Mouse (Mus musculus): Measurements from ENCODE around the gene Cdk11b.
"Not testable (repeated sequence)": the region's sequence is repeated elsewhere in the genome, so short reads cannot be mapped to it uniquely, and the experiment has no call there.

The Cdk11b gene

DNA sequence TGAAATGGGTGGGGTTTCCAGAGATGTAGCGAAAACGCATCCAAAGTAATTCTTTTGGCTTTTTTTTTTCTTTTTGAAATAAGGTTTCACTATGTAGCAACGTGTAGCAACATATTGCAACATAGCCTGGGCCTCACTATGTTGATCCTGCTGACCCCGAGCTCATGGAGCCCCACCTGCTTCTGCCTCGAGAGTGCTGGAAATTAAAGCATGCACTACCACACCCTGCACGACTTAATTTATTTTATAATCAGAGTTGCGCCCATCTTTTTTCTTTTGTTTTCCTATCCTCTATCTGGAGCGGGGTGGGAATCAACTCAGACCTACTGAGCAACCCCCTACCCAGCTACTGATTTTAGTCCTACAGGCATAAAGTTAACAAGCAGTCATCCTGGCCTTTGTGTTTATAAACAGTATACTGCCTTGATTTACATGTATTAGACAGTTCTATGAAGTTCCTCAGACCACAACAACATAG is 45.0 kb downstream of the Cdk11b start:
- DNase-seq, result no peak

DNA sequence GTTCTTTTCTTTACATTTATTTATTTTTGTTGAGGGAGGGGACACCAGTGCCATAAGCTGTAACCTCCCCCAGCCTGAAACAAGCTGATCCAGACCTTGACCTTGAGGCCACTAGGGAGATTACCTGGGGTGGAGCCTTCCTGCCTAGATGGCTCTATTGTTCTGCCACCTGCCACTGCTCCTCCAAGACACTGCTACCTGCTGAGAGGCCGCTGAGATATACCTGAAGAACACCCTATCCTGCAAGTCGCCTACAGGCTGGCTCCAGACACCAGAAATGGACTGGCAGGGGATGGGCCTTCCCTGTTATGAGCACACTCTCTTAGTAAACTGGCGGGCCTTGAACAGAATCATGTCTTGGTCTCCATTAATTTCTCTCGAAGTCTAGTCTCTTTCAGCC is 45.6 kb downstream of the Cdk11b start:
- DNase-seq, result not testable (repeated sequence)

DNA sequence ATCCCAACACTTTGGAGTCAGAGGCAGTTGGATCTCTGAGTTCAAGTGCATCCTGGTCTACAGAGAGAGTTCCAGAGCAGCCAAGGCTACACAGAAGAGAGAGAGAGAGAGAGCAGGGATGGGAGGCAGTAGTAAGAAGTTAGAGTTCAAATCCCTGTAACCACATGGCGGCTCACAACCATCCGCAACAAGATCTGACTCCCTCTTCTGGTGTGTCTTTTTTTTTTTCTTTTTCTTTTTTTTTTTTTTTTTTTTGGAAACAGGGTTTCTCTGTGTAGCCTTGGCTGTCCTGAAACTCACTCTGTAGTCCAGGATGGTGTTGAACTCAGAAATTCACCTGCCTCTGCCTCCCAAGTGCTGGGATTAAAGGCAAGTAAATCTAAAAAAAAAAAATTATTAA is 47.4 kb downstream of the Cdk11b start:
- no peak for DNase-seq

DNA sequence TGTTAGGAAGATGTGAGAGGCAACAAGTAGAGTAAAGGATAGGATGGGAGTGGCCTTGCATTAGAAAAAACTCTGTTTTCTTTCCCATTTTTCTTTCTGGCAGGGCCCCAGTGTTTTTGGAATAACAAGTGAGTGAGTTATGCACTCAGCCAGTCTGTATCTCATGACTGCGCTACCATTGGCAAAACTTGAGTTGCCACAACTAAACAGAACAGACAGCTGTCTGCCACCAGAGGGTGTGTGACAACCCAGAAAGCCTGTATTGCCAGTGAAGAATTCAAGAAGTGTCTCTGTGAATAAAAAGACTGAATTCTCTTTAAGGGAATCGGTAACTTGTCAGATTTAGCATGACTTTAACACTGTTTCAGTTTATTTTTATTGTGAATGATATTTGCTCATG is 51.3 kb downstream of the Cdk11b start:
- DNase-seq, result no peak

DNA sequence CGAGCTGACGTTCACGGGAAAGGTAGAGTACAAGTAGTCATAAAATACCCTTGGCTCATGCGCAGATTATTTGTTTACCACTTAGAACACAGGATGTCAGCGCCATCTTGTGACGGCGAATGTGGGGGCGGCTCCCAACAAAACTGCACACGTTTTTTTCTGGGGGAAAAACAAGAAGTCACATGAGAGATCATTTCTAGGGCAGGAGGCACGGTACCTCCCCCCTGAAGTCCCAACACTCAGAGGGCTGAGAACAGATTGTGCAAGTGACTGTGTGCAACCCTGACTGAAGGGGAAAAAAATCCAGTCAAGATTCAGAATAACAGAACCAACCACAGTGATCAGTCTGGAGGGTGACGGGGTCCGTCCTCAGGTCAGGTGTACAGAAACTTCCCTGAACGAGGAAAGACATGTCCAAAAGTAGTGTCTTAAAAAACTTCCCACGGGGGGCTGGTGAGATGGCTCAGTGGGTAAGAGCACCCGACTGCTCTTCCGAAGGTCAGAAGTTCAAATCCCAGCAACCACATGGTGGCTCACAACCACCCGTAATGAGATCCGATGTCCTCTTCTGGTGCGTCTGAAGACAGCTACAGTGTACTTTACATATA is 59.1 kb downstream of the Cdk11b start:
- DNase-seq, result not testable (repeated sequence)

DNA sequence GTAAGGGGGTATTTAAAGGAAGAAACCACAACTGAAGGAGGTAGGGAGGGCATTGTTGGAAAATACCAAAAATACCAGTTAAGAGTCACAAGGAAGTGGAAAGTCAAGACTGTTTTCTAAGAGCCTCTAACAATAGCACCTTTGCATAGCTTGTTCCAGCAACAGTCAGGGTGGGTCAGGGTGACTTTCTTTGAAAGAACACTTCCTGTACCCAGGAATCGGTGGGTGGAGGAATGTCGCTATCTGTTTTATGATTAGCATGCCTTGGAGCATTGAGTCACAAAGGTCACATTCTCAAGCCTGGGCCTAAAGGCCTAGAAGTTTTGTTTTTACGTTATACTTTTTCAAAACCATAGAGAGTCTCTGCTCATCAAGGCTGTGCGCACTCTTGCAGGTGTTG is 63.1 kb downstream of the Cdk11b start:
- not testable (repeated sequence) for DNase-seq

DNA sequence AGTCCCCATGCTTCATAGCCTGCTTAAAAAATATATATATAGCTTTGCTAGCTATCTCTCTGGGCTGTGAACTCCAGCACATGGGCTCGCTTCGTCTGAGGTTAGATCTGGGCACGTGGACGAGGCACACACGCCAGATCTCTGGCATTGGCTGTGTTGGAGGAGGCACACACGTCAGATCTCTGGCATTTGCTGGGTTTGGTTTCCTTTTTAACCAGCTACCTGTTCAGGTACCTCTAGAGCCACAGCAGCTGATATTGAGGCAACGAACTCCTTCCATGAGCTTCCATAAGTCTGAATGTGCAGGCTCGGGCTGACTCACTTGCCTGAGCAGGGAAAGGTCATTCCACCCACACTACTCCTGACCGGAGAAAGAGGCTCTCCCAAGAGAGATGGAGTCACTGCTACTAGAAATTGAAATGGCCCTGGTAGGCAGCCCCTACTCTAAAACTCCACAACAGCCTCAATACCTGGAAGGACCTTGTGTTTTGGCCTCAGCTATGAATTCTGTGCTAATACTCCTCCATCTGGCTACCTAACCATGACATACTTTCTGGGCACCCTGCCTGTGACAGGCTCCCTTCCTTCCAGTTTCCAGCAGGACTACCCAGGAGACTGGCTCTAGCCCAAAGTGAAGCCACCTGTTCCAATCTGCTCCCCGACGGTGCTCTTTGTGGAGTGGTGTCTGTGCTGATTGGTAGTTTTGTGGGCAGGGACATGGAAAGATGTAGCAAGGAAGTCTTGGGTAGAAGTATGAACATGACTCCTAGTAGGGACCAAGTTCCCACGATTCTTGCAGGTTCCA is 66.1 kb downstream of the Cdk11b start:
- DNase-seq, result no peak

DNA sequence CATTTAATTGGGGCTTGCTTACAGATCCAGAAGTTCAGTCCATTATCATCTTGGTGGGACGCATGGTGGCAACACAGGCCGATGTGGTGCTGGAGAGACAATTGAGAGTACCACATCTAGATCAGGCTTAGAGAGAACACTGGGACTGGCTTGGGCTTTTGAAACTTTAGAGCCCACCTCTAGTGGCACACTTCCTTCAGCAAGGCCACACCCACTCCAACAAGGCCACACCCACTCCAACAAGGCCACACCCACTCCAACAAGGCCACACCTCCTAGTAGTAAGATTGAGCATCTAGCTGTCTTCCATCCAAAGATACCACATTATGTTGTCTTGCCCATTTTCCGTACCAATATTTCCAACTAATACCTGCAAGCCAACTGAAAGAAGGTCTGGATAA is 67.8 kb downstream of the Cdk11b start:
- DNase-seq, result no peak

DNA sequence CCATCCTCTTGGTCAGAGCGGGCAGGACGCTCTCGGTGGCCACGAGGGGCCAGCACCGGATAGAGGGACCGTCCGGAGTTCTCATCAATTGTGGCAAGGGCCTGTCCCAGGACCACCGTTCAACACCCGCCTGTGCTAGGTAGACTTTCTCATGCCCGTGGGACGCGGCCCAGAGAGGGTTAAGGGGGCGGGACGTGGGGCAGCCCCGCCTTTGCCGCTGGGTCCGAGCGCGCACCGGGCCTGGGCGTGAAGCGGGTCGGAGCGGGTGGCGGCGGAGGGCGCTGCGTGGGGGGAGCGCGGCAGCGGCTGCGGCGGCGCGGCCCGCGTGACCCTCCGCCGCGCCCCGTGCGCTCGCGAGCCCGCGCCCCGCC is 69.4 kb downstream of the Cdk11b start, which contains the start of gene Fndc10:
TSS of gene Fndc10 (plus strand) at position 232 of the 371 bp plus-strand sequence.
- peak; percentile 65 for DNase-seq

DNA sequence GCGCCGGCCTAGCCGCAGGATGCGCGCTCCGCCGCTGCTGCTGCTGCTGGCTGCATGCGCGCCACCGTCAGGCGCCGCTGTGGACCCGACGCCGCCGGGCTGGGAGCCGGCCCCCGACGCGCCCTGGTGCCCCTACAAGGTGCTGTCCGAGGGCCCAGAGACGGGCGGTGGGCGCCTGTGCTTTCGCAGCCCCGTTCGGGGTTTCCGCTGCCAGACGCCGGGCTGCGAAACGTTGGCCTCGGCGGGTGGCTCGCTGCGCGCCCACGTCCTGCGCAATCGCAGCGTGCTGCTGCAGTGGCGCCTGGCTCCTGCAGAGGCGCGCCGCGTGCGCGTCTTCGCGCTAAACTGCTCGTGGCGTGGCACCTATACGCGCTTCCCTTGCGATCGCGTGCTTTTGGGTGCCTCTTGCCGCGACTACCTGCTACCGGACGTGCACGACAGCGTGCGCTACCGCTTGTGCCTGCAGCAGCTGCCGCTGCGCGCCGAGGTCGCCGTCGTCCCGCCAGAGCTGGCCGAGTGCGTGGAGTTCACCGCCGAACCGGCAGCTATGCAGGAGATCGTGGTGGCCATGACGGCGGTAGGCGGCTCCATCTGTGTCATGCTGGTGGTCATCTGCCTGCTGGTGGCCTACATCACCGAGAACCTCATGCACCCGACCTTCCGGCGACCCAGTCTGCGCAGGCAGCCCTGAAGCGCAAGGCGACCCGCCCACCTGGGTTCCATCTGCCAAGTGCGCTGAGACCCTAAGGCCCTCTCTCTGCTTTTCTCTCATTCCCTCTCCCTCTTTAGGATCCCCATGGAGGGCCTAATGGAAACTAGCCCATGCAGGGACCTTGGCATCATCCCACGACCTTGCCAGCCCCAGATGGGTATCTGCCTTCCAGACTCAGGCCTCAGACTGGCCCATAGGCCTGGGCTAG is 70.1 kb downstream of the Cdk11b start:
- peak; percentile 65 for DNase-seq

DNA sequence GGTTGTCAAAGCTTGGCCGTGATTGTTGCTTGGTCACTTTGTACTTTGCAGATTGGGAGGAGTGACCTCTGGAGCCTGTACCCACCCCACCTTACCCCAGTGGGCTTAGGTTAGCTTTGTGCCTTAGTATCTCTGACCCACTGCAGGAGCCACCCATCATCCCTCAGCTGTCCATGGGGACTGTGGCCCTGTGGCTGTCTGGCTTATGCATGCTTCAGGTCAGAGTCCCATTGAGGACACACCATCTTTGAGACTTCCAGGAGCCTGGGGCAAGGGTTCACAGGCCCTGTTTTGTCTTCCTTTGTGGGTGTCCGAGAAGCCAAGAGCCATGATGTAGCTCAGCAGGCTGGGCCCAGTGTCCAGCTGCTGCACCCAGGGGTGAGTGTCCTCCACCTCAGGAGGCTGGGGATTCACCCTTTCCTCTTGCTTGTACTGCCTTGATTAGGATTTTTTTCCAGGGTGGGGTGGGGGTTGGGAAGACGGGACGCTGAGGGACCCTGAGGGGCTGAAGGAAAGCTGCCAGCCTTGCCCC is 70.9 kb downstream of the Cdk11b start:
- no peak for DNase-seq

DNA sequence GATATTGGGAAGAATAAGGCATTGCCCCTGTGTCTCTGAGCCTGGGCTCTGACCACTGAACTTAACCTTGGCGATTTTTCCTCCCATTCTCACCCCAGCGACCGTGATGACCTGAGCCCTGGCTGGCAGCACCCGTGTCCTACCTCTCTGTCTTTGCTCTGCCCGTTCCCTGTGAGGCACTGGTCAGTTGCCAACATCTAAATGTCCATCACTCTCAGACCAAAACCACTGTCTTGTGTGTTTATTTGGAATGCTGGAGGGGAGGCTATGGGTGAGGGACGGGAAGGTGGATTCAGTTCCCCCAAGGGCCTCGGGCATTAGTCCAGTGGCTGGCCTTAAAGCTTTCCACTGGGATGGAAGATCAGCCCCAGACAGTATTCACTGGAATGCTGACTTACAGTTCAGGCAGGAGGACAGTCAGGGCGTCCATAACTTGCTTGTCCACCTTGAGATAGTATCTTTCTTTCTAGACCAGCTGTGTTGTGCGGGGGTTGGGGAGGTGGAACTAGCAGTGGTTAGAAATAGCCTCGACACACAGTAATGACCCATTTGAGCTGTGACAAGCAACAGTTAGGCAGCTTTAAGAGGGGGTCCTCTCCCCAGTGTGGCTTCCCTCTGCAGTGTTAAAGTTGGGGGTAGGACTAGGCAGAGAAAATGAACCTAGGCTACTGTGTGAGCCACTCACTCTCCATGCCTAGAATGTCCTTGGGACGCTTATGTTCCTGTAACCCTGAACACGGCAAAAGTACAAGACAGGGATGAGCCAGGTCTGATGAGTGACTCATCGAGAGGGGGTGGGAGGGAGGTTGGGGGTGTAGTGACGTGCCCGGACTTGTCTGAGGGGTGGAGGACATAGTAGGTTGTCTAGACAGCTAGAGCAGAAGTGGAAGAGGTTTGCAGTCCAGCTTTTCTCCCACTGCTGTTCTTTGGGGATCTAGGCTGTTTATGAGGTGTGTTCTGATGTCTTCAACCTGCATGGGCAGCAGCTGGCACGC is 71.9 kb downstream of the Cdk11b start:
- no peak for DNase-seq
